Mouse (Mus musculus) kidney, postnatal 14 days (tissue): ENCODE results near the gene Cort.
"Not testable (repeated sequence)": the region's sequence is repeated elsewhere in the genome, so short reads cannot be mapped to it uniquely, and the experiment has no call there.

Experiments used
- DNase-seq: peaks from one replicate; pipeline ENCODE4 v3.0.0; 2022; ENCODE audit warnings: mixed read lengths

Cort gene

GRCm38 (mm10) chr4:149126663-149127062 is at the start of gene Cort:
Cort (minus strand) TSS chr4:149126763.
- DNase-seq = no peak

- DNase-seq = no peak
Measured at GRCm38 (mm10) chr4:149173661-149174060, 47.1 kb upstream of the Cort start.

- no peak for DNase-seq
Measured at GRCm38 (mm10) chr4:149172666-149173065, 46.1 kb upstream of the Cort start.

GRCm38 (mm10) chr4:149172083-149172482 is 45.5 kb upstream of the Cort start:
- DNase-seq = no peak

DNA sequence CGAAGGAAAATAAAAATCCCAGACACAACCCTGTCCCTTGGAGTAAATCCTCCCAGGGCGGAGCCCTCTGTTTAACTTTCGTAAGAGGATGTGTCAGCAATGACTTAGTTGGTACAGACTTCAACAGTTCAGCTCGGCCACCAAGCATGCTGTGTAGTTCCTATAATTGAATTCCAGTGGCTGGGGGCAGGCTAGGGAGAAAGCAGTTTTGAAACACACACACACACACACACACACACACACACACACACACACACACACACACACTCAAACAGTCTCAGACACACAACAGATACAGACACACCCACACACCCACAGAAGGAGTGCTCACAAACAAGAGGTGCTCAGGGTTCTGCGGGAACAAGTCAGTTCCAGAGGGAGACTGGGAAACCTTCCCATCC is 45.0 kb upstream of the Cort start:
- DNase-seq = no peak

- DNase-seq = peak; percentile 53
Measured at GRCm38 (mm10) chr4:149170394-149170931, 43.9 kb upstream of the Cort start.

DNA sequence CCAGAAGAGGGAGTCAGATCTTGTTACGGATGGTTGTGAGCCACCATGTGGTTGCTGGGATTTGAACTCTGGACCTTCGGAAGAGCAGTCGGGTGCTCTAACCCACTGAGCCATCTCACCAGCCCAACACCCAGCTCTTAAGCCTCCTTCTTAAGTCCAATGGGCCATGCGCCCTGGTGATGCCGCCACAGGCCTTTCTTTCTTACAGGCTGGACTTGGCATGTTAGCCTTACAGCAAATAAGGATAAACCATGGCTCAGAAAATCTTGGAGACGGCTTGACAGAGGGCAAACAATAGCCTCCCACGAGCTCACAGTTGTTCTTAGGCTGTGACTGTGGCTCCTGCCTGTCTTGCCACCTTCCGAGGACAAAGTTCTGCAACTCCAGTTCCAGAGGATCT is 43.4 kb upstream of the Cort start:
- not testable (repeated sequence) for DNase-seq

DNA sequence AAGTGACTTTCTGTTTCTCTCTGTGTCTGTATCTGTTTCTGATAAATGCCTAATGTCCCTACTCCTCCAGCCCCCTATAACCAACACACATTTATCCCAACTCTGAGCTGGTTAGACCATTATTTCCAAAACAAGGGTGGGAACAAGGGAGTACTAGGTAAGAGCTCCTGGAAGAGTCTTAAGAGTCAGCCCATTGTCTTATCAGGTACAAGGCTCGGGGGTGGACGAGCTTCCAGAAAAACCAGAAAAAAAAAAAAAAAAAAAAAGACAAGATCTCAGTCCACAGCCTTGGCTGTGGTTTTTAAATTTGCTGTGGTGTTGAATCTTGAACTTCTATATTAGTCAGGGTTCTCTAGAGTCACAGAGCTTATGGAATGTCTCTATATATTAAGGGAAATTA is 41.5 kb upstream of the Cort start:
- no peak for DNase-seq

GRCm38 (mm10) chr4:149166957-149167611 is 40.5 kb upstream of the Cort start:
- peak; percentile 50 for DNase-seq

- DNase-seq = peak; percentile 98
Measured at GRCm38 (mm10) chr4:149166215-149166946, 39.8 kb upstream of the Cort start, which contains the start of gene Pgd. Pgd (minus strand) TSS chr4:149166771.

GRCm38 (mm10) chr4:149164150-149164549 is 37.6 kb upstream of the Cort start:
- no peak for DNase-seq

DNA sequence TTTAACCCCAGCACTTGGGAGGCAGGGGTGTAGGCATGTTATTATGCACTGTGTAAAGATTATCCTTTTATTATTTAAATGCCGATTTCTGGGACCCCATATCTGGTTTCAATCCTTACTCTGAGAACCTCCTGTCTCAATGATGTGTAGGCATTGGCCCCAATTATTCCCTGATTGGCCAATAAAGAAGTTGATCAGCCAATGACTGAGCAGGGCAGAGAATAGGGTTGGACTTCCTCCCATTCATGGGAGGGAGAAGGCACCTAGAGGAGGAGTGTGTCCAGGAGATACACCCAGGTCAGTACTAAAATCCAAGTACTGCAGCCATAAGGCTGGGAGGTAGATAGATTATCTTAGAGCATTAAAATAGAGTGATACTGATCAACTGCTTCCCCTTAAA is 36.6 kb upstream of the Cort start:
- no peak for DNase-seq

DNA sequence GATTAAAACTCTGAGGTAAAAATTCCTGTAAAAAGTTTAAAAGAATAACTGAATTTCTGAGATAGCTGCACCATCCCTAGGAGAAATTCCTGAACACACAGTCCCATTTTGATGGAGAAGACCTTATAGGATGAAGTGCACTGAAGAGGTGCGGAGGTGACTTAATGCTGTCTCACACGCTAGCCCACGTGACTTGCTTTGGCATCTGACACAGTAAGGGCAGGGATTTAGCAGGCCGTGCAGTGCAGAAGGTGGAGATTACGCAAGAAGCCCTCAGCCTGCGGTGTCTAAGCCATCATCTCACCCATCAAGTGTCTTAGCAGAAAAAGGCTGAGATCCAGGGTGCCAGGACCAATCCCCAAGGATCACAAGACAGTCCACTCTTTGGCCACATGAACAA is 34.6 kb upstream of the Cort start:
- DNase-seq = no peak

GRCm38 (mm10) chr4:149159891-149160290 is 33.3 kb upstream of the Cort start:
- no peak for DNase-seq

GRCm38 (mm10) chr4:149159203-149159602 is 32.6 kb upstream of the Cort start:
- no peak for DNase-seq

GRCm38 (mm10) chr4:149157415-149157973 is 30.9 kb upstream of the Cort start:
- no peak for DNase-seq

- no peak for DNase-seq
Measured at GRCm38 (mm10) chr4:149155711-149156110, 29.1 kb upstream of the Cort start.

DNA sequence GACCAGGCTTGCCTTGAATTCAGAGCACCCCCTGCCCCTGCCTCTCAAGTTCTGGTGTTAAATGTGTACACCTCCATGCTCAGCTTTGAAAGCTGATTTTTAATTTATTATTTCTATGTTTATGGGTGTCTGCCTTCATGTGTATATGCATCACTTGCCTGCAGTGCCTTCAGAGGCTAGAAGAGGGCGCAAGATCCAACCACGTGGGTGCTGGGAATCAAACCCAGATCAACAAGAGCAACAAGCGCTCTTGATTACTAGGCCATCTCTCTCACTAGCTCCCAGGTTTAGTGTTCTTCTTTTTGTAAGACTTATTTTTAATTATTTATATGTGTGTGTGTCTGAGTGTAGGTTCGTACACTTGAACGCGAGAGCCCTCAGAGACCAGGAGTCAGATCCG is 28.3 kb upstream of the Cort start:
- DNase-seq = no peak

DNA sequence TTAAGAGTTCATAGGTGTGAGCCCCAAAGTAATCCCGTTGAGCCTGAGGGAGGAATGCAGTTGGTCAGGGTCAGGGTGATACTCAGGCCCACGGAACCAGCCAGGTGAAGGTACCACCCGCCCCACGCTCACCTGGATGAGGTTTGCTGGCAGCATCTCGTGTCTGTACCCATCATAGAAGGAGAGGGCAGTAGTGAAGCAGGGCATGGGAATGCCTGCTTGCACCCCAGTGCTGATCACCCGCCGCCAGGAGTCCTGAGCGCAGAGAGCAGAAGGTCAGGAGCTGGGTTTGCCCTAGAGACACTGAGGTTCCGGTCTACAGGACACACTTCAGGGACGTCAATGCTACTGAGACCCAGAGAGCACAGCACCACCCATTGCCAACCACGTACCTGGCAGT is 24.2 kb upstream of the Cort start:
- no peak for DNase-seq

GRCm38 (mm10) chr4:149150256-149150655 is 23.7 kb upstream of the Cort start:
- DNase-seq = no peak

GRCm38 (mm10) chr4:149149611-149150010 is 23.0 kb upstream of the Cort start:
- peak; percentile 47 for DNase-seq

- DNase-seq = no peak
Measured at GRCm38 (mm10) chr4:149149196-149149595, 22.6 kb upstream of the Cort start.

DNA sequence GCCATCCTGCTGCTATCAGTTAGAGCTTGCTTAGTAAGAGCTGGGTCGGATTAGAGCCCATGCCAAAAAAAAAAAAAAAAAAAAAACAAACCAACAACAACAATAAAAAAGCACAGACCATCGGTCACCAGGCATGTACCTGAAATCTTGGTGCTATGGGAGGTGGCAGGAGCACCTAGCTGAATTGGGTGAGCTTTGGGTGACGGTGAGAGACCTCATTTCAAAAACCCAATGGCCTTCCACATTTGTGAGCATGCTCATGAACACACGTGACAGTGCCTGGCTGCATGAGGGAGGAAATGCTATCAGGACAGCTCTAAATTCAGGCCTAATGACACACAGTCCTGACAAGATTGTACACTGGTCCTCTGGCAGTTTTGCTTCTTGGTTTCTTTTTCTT is 21.5 kb upstream of the Cort start:
- no peak for DNase-seq

GRCm38 (mm10) chr4:149147528-149147927 is 21.0 kb upstream of the Cort start:
- DNase-seq = no peak
